Mouse (Mus musculus) CD4-positive, CD25-positive, alpha-beta regulatory T cell, adult 4 months (primary cell): Measurements from ENCODE around the gene Grn. TPM values are rescaled to one million over a fixed set of nuclear protein-coding genes. Genes with fewer than 3 reads are reported as not detected.
"Not testable (repeated sequence)": the region's sequence is repeated elsewhere in the genome, so short reads cannot be mapped to it uniquely, and the experiment has no call there.

Experiments used
- ATAC-seq: one replicate; pipeline ENCODE4 v1.8.0; 2017
- polyA plus RNA-seq, 2 experiments: library from polyadenylated mRNA; unstranded; fragments of 100-300 nt; shearing (Covaris generic); gene quantifications; one replicate each; pipeline ENCODE4 v1.2.1; 2017

Gene Grn
- polyA plus RNA-seq = 10 to 100 TPM; 23.3 to 51.4 TPM

DNA sequence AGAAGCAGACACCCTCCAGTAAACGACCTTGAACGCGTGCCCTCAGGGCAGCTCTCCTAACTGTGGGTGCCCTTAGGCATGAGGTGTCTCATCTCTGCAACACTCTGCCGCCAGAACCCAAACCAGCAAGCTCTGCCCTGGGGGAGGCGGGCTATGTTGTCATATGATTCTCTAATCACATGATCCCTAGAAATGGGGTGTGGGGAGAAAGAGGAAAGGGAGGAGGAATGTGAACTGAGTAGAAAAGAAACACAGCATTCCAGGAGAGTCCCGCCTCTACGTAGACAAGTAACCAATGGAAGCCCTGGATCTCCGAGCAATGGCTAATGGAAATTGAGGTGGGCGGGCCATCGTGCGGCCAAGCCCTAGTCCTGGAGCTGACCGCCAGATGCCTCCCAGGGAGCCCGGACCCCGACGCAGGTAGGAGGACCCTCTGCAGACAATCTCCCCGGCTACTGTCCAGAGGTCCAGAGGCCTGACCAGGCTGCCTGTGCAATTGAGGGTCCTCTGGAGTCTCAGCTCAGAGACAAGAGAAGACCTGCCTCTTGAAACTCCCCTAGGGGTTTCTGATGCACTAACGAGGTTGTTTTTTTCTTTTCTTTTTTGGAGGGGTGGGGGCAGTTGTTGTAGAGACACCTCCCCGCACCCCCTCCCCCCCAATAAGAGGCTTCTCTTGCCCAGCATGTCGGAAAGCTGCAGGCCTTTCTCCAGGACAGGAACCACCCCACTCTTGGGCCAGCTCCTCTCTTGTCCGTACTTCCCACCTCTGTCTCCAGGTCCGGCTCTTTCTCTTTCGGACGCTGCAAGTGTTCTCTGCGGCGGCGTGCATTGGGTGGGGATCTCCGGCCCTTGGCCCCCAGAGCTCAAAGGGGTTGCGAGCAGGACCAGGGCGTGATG is at the start of gene Grn:
Grn (plus strand) TSS at position 195 of the 897 bp plus-strand sequence.
- ATAC-seq = peak; percentile 66

DNA sequence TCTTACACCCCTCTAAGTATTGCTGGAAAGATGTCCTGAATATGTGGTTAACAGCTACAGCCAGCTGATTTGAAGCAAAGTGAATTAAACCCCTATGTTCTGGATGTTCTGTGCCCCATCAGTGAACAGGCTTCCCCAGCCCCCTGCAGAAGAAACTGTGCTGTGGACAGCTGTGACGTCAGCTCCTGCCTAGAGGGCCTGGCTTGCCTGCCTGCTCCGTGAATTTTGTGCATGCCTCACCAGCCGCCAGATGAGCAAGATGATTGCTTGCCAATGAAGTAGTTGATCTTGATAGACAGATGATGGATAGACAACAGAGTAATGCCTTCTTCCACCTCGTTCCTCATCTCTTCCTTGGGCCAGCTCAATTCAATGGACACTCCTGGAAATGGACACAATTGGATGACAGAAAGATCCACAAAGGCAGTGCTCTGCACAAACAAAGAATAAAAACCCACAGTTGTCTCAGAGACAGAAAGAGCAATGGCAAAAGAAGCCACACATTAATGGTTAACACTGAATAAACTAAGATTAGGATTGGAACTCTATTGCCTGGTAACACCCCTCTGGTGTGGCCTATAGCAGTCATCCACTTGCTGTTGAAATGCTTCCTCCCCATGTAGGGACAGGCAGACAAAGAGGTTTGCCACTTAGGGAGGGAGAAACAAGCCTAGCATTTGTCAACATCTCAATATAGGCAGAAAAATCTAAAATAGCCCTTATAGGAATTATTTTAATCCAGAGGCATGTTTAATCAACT is 48.6 kb upstream of the Grn start:
- no peak for ATAC-seq

DNA sequence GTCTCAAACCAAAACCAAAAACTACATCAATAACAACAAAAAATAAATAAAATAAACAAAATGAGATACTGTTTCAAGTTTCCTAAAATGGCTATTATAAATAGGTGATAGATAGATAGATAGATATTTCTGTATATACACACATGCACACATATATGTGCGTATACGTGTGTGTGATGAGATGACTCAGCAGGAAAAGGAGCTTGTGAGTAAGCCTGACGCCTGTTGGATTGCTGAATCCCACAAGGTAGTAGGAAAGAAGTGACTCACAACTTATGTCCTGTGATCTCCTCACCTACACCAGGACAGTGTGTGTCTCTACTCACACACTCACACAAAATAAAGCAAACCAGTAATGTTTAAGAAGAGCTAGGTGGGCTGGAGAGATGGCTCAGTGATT is 47.3 kb upstream of the Grn start:
- no peak for ATAC-seq

DNA sequence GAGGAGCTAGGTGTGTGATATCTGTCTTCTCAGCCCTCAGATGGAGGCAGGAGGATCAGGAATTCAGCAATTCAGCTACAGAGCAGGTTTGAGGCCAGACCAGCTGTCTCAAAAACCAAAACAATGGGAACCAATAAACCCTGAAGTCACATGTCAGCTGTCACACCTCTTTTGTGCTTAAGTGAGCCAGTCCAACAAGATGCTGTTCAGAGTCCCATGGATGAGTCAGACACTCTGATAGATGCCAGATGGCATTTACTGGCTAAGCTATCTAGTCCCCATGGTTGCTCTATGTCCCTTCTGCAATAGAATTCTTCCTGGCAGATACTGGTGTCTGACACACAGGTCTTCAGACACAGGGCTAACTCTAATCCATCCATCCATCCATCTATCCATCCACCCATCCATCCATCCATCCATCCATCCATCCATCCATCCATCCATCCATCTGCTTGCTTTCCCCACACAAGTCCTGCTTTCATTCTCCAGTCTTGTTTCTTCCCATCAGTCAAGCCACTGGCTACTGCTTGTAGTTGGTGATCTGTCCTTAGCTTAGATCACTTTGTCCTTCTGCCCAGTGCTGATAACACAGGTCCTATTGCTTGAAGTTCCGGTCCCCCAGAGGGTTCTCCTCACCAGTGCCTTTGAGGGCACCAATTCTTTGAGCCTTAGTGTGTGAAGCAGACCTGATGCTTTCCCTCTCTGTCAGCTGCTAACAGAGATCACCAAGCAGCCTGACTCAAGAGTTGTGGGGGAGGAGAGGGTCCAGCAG is 46.6 kb upstream of the Grn start:
- no peak for ATAC-seq

DNA sequence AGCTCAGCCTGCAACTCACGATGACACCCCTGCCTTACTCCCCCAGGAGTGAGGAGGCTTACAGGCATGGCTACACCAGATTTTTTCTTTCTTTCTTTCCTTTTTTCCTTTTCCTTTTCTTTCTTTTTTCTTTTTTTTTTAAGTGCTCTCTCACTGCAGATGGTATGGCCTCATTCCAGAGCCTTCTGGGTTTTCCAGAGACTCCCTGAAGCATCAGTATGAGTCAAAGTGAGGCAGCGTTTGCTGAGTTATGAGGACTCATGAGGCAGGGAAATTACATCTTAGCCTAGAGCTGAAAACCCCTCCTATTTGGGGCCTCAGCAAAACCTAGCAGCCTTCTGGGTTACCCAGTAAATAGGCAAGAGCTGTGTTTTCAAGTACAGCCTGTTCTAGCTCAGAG is 45.7 kb upstream of the Grn start:
- ATAC-seq = no peak

DNA sequence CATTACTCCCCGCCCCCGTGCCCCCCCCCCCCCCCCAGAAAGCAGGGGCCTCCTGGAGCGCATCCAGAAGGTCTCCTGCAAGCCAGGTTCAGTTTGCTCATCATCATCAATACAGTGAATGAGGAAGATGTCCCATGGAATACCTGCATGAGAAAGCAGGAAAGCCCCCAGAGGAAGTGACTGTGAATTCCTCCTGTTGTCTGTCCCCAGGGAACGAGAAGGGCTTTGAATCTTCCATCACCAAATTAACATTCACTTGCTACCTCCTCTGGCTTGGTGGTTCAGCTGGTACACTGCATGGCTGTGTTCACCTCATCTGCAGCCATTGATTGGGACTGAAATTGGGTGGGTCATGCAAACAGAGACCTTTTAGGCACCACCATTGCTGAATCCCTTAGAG is 45.0 kb upstream of the Grn start:
- no peak for ATAC-seq

DNA sequence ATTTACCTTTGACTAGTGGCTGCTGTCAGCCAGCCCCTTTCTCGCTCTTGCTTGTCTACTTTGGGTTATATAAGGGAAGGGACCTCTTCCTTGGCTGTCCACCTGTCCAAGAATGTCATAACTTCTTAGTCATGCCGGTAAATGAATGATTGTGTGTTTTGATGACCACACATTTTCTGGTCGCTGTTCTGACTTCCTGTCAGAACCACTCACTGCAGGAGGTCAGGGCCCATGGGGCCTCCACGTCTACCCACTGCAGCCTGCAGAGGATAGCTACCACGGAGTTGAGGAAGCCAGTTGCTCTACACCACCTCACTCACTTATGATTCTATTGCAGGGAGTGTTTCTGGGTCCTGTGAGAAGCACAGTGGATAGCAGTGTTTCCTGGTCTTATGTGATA is 44.0 kb upstream of the Grn start:
- ATAC-seq = no peak

DNA sequence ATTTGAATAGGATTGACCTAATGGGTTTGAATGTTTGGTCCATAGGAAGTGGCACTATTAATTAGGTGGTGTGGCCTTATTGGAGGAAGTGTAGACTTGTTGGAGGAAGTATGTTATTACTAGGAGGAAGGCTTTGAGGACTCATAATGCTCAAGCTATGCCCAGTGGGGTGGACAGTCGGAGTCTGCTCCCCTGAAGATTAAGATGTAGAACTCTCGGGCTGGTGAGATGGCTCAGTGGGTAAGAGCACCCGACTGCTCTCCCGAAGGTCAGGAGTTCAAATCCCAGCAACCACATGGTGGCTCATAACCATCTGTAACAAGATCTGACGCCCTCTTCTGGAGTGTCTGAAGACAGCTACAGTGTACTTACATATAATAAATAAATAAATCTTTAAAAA is 40.7 kb upstream of the Grn start:
- ATAC-seq = not testable (repeated sequence)

DNA sequence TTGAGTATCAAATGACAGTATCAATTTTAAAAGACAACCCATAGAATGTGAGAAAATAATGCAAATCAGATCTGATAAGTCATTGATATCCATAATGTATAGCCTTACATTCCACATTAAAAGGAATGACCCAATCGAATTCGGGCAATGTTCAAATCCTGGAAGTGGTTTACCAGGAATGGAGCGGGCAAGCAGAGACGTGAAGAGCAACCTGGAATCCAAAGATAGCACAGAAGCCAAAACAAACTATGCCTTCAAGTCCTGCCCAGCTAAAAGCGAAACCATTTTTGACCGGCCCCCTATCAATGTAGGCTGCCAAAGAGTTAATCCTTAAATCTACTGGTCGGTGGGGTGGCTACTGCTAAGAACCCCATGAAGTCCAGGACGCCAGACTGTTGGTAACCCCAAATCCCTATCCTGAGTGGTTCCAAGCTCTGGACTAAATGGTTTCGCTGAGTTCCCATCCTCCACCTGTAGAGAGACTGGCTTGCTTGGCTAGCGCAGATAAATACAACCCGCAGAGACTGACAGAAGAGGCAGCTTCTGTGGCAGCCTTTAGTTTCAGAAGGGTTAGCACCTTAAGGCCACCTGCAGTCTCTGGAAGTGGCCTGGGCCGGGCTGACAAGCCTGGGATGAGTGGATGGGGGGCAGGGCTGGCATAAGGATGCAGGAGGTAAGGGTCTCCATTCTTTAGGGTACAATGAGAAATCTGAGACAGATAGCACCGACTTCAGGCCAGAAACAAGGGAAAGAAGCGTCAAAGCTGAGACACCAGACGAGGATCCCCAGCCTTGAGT is 37.5 kb upstream of the Grn start:
- no peak for ATAC-seq

DNA sequence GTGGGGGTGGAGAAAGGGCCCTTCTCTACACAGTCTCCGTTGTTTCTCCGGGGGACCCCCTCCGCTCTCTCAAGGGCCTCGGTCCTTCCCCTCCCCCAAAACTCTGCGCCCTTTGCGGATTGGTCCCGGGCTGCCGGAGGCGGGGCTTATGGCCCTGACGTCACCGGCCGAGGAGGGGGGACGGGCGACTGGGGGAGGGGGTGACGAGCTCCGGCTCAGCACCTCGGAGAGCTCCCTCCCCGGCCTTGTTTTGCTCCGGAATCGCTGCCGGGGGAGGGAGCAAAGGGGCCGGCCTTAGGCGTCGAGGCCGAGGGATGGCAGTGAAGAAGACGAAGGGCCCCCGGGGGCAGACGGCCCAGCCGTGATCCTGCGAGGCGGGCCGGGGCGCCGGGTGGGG is 36.9 kb upstream of the Grn start, which contains the start of gene Rundc3a:
Rundc3a (plus strand) TSS at position 166 of the 397 bp plus-strand sequence.
- peak; percentile 65 for ATAC-seq

DNA sequence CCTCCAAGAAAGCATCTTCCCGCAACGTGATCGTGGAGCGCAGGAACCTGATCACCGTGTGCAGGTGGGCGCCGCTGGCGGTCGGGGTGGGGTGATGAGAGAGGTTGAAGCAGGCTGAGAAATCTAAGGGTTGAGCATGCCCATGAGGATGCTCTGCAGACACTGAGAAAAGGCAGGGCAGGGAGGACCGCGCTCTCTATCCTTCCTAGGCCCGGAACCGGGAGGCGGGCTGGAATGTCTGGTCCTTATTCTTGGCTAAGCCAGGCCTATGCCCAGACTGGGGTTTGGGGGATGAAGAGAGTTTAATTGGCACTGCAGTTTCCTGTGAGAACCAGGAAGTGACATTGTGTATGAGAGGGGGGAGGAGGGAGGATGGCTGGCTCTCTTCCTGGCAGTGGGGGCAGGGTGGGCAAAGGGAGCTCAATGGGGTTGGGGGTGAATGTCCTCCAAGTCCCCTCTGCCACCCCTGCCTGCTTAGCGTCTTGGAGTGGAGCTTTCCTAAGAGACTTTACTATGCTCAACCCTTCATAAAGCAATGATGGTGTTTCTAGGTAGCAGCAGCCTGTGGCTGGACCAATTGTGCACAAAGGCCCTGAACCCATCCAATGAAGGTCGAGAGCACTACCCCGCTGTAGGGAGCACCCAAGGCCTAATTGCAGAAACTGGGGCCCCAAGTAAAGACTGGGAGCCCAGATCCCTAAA is 36.2 kb upstream of the Grn start:
- peak; percentile 58 for ATAC-seq

DNA sequence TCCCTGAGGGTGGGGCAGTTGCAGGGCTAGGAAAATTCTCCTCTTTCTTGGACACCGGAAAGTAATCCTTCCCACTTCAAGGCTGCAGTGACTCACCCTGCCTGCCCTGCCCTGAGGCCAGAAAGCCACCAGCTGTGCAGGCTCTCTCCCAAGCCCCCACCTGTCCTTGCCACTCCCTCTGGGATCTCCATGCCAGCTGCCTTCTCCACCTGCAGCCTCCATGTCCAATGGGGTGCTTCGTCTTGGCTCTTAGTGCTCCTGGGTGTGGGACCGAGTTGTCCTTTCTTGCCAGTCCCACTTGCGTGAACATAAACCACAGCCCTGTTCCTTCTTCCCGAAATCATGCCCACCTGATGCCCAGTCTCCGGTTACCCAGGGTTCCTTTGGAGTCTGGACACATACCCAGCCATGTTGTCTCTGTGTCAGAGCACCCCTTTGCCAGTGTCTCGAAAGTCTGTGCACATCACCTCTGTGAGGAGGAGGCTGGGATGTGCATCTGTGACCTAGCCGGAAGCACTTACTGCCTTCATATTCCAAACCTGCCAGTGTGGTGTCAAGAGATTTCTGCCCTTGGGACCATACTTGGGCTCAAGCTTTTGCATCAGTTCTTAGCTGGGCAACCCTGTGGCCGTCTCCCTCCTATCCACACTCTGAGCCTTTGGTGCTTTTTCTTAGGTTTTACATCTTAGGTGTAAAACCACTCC is 35.5 kb upstream of the Grn start:
- ATAC-seq = no peak

DNA sequence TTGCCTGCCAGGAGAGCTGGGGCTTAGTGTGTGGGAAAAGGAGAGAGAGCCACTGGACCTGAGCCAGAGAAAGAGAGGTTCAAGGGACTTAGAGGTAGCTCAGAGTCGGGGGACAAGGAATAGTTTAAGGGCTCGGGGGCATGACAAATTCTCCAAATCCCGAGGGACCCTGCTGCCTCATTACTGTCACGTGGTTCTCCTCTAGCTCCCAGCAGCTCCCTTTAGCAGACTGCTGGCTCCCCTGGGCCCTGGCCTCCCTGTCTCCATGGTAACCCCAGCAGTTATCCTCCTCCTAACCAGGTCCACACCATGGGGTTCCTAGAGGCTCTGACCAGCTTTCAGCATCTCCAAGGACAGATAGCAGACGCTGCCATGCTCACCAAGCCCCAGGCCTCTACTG is 34.9 kb upstream of the Grn start:
- no peak for ATAC-seq

DNA sequence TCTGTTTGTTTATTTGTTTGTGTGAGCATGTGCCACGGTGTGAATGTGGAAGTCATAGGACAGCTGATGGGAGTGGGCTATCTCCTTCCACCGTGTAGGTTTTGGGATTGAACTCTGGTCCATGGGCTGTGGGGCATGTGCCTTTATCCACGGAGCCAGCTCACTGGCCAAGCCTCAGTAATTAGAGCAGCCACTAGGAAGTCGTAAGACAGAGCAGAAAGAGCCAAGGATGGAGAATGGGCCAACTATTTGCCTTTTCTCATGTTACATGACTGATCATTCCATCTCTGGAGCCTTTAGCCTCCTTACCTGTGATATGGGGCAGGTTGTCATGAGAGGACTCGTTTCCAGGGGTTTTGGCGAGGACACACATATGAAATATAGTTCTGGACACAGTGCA is 33.9 kb upstream of the Grn start:
- ATAC-seq = no peak

DNA sequence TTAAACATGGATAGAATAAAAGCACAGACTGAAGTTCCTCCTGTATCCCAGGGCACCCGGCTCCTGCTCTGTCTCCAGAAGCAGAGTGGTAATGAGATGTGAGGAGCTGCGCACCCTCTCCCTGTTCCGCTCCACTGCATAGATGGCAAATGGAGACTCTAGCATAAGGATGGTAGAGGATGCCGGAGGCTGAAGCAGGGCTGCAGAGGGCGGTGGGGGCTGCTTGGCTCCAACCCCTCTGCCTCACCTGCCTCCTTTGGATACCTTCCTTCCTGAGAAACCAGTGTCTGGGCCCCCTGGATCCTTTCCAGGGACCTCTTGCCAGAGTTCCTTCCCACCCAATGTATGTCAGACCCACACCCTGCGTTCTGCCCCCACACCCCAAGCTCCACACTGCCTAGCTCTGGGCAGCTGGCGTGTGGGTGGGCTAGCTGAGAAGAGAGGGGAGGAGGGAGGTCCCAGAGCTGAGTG is 33.4 kb upstream of the Grn start:
- no peak for ATAC-seq

DNA sequence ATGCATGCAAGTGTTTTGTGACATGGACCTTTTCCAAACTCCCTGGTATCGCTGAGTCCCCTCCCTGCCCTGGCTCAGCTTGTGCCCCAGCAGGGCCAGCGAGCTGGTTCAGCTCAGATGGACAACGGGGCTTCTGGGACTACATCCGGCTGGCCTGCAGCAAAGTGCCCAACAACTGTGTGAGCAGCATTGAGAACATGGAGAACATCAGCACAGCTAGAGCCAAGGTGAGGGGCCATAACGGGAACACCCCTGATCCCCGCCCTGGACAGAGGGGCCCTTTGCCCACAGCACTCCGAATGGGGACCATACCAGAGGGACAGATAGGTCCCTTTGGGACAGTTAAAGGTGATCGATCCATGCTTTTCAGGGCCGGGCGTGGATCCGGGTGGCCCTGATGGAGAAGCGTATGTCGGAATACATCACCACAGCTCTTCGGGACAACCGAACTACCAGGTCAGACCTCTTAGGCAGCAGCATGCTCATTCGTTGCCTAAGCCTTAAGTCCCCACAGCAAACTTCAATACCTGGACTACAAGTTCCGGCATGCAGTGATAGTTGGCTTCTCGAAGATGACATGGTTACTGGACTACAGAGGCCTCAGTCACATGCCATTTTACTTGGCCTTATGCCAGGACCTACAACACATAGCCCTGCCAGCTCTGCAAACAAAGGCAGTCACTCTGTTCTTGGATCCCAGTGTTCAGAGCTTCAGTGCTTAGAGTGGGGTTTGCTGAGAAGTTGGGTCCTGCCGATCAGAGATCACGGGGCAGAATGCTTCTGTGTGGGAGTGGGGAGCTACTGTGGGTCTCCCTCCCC is 31.9 kb upstream of the Grn start:
- no peak for ATAC-seq

DNA sequence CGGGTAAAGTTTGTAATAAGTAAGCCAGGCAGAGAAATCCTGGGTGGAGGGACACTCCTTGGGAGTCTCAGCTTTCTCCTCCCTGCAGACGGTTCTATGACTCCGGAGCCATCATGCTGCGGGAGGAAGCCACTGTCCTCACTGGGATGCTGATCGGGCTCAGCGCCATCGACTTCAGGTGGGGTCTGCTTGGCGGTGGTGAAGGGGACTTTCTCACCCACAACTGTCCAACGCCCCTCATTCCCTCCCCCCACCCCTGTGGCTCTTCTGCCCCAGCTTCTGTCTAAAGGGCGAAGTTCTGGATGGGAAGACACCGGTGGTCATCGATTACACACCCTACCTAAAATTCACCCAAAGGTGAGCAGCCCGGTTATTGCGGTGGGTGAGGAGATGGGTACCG is 31.0 kb upstream of the Grn start:
- no peak for ATAC-seq

DNA sequence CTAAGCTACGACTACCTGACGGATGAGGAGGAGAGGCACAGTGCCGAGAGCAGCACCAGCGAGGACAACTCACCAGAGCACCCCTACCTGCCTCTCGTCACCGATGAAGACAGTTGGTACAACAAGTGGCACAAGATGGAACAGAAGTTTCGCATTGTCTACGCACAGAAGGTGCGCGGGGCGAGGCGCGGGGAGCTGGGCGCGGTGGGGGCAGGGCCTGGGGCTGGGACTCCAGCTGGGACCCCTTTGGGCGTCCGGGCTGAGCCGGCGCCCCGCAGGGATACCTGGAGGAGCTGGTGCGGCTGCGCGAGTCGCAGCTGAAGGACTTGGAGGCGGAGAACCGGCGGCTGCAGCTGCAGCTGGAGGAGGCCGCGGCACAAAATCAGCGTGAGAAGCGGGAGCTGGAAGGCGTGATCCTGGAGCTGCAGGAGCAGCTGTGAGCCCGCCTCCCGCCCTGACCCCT is 30.5 kb upstream of the Grn start:
- no peak for ATAC-seq

DNA sequence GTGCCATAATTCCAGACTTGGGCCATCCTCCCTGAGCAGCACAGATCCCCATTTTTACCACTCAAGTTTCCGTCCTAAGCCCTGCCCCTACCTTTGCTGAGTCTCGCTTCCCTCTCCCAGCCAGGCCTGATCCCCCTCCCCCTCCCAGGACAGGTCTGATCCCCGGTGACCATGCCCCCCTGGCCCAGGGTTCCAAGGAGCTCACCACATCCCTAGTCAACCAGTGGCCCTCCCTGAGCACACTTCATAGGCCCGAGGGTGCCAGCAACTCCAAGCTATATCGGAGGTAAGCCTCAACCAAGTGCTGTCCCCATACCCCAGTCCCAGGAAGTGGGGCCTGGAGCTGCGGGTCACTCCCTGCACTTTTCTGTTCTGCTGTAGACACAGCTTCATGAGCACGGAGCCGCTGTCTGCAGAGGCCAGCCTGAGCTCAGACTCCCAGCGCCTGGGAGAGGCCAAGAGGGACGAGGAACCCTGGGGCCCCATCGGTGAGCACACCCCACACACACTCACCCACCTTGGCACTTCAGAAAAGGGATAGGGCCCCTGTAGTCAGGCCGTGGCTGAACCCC is 29.5 kb upstream of the Grn start:
- ATAC-seq = no peak
